Mouse (Mus musculus) embryonic facial prominence, embryonic 12.5 days (tissue): Measurements from ENCODE around the gene Ctu2. TPM values are rescaled to one million over a fixed set of nuclear protein-coding genes. Genes with fewer than 3 reads are reported as not detected.

Source experiments
- ATAC-seq: fragments of 200-750 bp; cut with Nextera tagmentation; 2 replicates; pipeline ENCODE4 v1.8.0; 2017; ENCODE audit not compliant: insufficient number of reproducible peaks, insufficient read depth, low FRiP score, low TSS enrichment
- H3K27ac ChIP-seq: fragments of 300-500 bp; sonication (generic); 2 replicates; pipeline ENCODE4 v1.5.1; 2016; ENCODE audit warnings: mild to moderate bottlenecking
- H3K27me3 ChIP-seq: fragments of 300-500 bp; sonication (generic); 2 replicates; pipeline ENCODE4 v1.6.1; 2016; ENCODE audit warnings: mild to moderate bottlenecking, moderate library complexity
- H3K36me3 ChIP-seq: fragments of 300-500 bp; sonication (generic); 2 replicates; pipeline ENCODE4 v1.6.1; 2016; ENCODE audit warnings: mild to moderate bottlenecking
- H3K4me1 ChIP-seq: fragments of 300-500 bp; sonication (generic); 2 replicates; pipeline ENCODE4 v1.6.1; 2016
- H3K4me2 ChIP-seq: fragments of 300-500 bp; sonication (generic); replicated peaks from 2 replicates; pipeline ENCODE4 v1.6.1; 2016; ENCODE audit warnings: mild to moderate bottlenecking, moderate library complexity
- H3K4me3 ChIP-seq: fragments of 300-500 bp; sonication (generic); 2 replicates; pipeline ENCODE4 v1.5.1; 2016; ENCODE audit warnings: mild to moderate bottlenecking
- H3K9ac ChIP-seq: fragments of 300-500 bp; sonication (generic); 2 replicates; pipeline ENCODE4 v1.6.1; 2016; ENCODE audit warnings: mild to moderate bottlenecking, moderate library complexity
- H3K9me3 ChIP-seq: fragments of 300-500 bp; sonication (generic); 2 replicates; pipeline ENCODE4 v1.6.1; 2016; ENCODE audit warnings: mild to moderate bottlenecking, moderate library complexity
- WGBS: fragments of 180-500 bp; shearing (Covaris S2); methylation state at CpG from one replicate; pipeline ENCODE4 v1.1.7; 2016; 5-methylcytosine and 5-hydroxymethylcytosine counted together
- polyA plus RNA-seq: library from polyadenylated mRNA; unstranded; fragments of >200 nt; fragmentation: Nextera tagmentation; extraction: Ambion mirVana; gene quantifications from 2 replicates; pipeline ENCODE4 v1.2.1, GENCODE M21; 2016

Gene Ctu2
- polyA plus RNA-seq, 1 experiment from 2014 or later, result 69.9 TPM

- ATAC-seq, result no peak
- 38% methylated on average over 10 of the region's 10 CpGs for WGBS
- Histone ChIP-seq H3K27me3 (no peaks in the 10 kb centered on the region), H3K4me2 (no peak overlapping the region), H3K4me1 (0 out of 2 replicates have a peak, but pooled peaks cover 2% of the 10 kb centered on the region), H3K4me3 (no peak overlapping the region), H3K27ac (no peak overlapping the region), H3K9me3 (no peaks in the 10 kb centered on the region), H3K36me3 (peaks cover 36% of the 10 kb centered on the region), H3K9ac (no peak overlapping the region)
Observed at GRCm38 (mm10) chr8:122500856-122501255, 24.9 kb downstream of the Ctu2 start.

- Histone ChIP-seq H3K9me3 (no peaks in the 10 kb centered on the region), H3K4me1 (no peaks in the 10 kb centered on the region), H3K27me3 (no peaks in the 10 kb centered on the region), H3K36me3 (no peaks in the 10 kb centered on the region), H3K4me3 (no peak overlapping the region), H3K27ac (no peak overlapping the region; the same call in 1 of the 2 replicates), H3K4me2 (no peak overlapping the region), H3K9ac (no peak overlapping the region)
- ATAC-seq, result no peak
- WGBS, result 65% methylated on average over 16 of the region's 16 CpGs
Observed at GRCm38 (mm10) chr8:122511552-122511951, 35.6 kb downstream of the Ctu2 start.

- 70% methylated on average over 7 of the region's 7 CpGs for WGBS
- no peak overlapping the region for H3K27ac ChIP-seq
- ATAC-seq, result no peak
Observed at GRCm38 (mm10) chr8:122512392-122512791, 36.4 kb downstream of the Ctu2 start.

GRCm38 (mm10) chr8:122515699-122516098 lies 39.8 kb downstream of the Ctu2 start:
- H3K9me3 ChIP-seq, result no peaks in the 10 kb centered on the region
- no peak for ATAC-seq
- no peak overlapping the region for H3K27ac ChIP-seq
- H3K27me3 ChIP-seq, result no peaks in the 10 kb centered on the region
- no peaks in the 10 kb centered on the region for H3K36me3 ChIP-seq
- 91% methylated on average over 14 of the region's 14 CpGs for WGBS
- no peak overlapping the region for H3K4me3 ChIP-seq
- no peak overlapping the region for H3K9ac ChIP-seq
- H3K4me2 ChIP-seq, result no peak overlapping the region
- peaks cover 17% of the 10 kb centered on the region for H3K4me1 ChIP-seq

More at GRCm38 (mm10) chr8:122512392-122512791, 36.4 kb downstream of the Ctu2 start:
- Histone ChIP-seq H3K4me2 (no peak overlapping the region), H3K9ac (no peak overlapping the region), H3K36me3 (no peaks in the 10 kb centered on the region), H3K4me3 (no peak overlapping the region), H3K27me3 (no peaks in the 10 kb centered on the region), H3K9me3 (no peaks in the 10 kb centered on the region), H3K4me1 (peaks cover 6% of the 10 kb centered on the region)

GRCm38 (mm10) chr8:122517541-122518190 lies 41.7 kb downstream of the Ctu2 start:
- 0 out of 2 replicates have a peak, but pooled peaks have one; percentile 31 for ATAC-seq
- WGBS, result 14% methylated on average over 6 of the region's 6 CpGs

GRCm38 (mm10) chr8:122520611-122521010 lies 44.7 kb downstream of the Ctu2 start:
- H3K27ac ChIP-seq, result no peak overlapping the region
- no peak overlapping the region for H3K9ac ChIP-seq
- no peak for ATAC-seq
- H3K27me3 ChIP-seq, result no peaks in the 10 kb centered on the region
- no peak overlapping the region for H3K4me3 ChIP-seq
- WGBS, result 67% methylated on average over 11 of the region's 11 CpGs
- H3K36me3 ChIP-seq, result no peaks in the 10 kb centered on the region
- no peak overlapping the region for H3K4me2 ChIP-seq
- H3K9me3 ChIP-seq, result no peaks in the 10 kb centered on the region
- peaks cover 42% of the 10 kb centered on the region for H3K4me1 ChIP-seq

More at GRCm38 (mm10) chr8:122517541-122518190, 41.7 kb downstream of the Ctu2 start:
- Histone ChIP-seq H3K27ac (peak overlapping the region; percentile 75), H3K36me3 (no peaks in the 10 kb centered on the region), H3K9me3 (no peaks in the 10 kb centered on the region), H3K4me2 (no peak overlapping the region), H3K4me3 (no peak overlapping the region), H3K9ac (peak overlapping the region; percentile 25; the same call in 1 of the 2 replicates), H3K4me1 (peaks cover 17% of the 10 kb centered on the region), H3K27me3 (no peaks in the 10 kb centered on the region)

- H3K36me3 ChIP-seq, result no peaks in the 10 kb centered on the region
- ATAC-seq, result no peak
- peak overlapping the region; percentile 29; the same call in 1 of the 2 replicates for H3K4me2 ChIP-seq
- no peaks in the 10 kb centered on the region for H3K9me3 ChIP-seq
- peak overlapping the region; percentile 67; the same call in 1 of the 2 replicates for H3K27ac ChIP-seq
- H3K4me3 ChIP-seq, result no peak overlapping the region
- H3K9ac ChIP-seq, result 0 out of 2 replicates have a peak overlapping the region, but pooled peaks have one; percentile 21
- H3K27me3 ChIP-seq, result no peaks in the 10 kb centered on the region
- WGBS, result 55% methylated on average over 14 of the region's 14 CpGs
- peaks cover 38% of the 10 kb centered on the region for H3K4me1 ChIP-seq
Observed at GRCm38 (mm10) chr8:122522796-122523651, 47.1 kb downstream of the Ctu2 start.

GRCm38 (mm10) chr8:122523652-122524360 lies 47.9 kb downstream of the Ctu2 start:
- no peak for ATAC-seq
- 23% methylated on average over 23 of the region's 23 CpGs for WGBS

GRCm38 (mm10) chr8:122524506-122524905 lies 48.6 kb downstream of the Ctu2 start:
- H3K9me3 ChIP-seq, result 0 out of 2 replicates have a peak, but pooled peaks cover 4% of the 10 kb centered on the region
- H3K9ac ChIP-seq, result no peak overlapping the region
- WGBS, result 77% methylated on average over 6 of the region's 6 CpGs
- ATAC-seq, result no peak
- peaks cover 34% of the 10 kb centered on the region for H3K4me1 ChIP-seq
- no peaks in the 10 kb centered on the region for H3K36me3 ChIP-seq
- H3K4me2 ChIP-seq, result no peak overlapping the region
- no peak overlapping the region for H3K4me3 ChIP-seq
- H3K27me3 ChIP-seq, result no peaks in the 10 kb centered on the region
- H3K27ac ChIP-seq, result 0 out of 2 replicates have a peak overlapping the region, but pooled peaks have one; percentile 67

More at GRCm38 (mm10) chr8:122523652-122524360, 47.9 kb downstream of the Ctu2 start:
- H3K4me1 ChIP-seq, result peaks cover 34% of the 10 kb centered on the region
- peak overlapping the region; percentile 29 for H3K4me2 ChIP-seq
- H3K36me3 ChIP-seq, result no peaks in the 10 kb centered on the region
- H3K27me3 ChIP-seq, result no peaks in the 10 kb centered on the region
- H3K9me3 ChIP-seq, result 0 out of 2 replicates have a peak, but pooled peaks cover 4% of the 10 kb centered on the region
- H3K27ac ChIP-seq, result peak overlapping the region; percentile 67
- H3K4me3 ChIP-seq, result no peak overlapping the region
- H3K9ac ChIP-seq, result 0 out of 2 replicates have a peak overlapping the region, but pooled peaks have one; percentile 21

- Histone ChIP-seq H3K4me3 (no peak overlapping the region), H3K27ac (0 out of 2 replicates have a peak overlapping the region, but pooled peaks have one; percentile 30), H3K36me3 (no peaks in the 10 kb centered on the region), H3K4me1 (peaks cover 34% of the 10 kb centered on the region), H3K9me3 (0 out of 2 replicates have a peak, but pooled peaks cover 4% of the 10 kb centered on the region), H3K4me2 (no peak overlapping the region), H3K27me3 (no peaks in the 10 kb centered on the region), H3K9ac (no peak overlapping the region)
- ATAC-seq, result no peak
- 80% methylated on average over 6 of the region's 6 CpGs for WGBS
Observed at GRCm38 (mm10) chr8:122525004-122525403, 49.1 kb downstream of the Ctu2 start.

GRCm38 (mm10) chr8:122526084-122526483 lies 50.1 kb downstream of the Ctu2 start:
- 61% methylated on average over 3 of the region's 3 CpGs for WGBS
- Histone ChIP-seq H3K27me3 (no peaks in the 10 kb centered on the region), H3K4me1 (peaks cover 34% of the 10 kb centered on the region), H3K27ac (0 out of 2 replicates have a peak overlapping the region, but pooled peaks have one; percentile 4), H3K9me3 (0 out of 2 replicates have a peak, but pooled peaks cover 4% of the 10 kb centered on the region), H3K4me2 (no peak overlapping the region), H3K9ac (no peak overlapping the region), H3K4me3 (no peak overlapping the region), H3K36me3 (no peaks in the 10 kb centered on the region)
- no peak for ATAC-seq
